Mouse (Mus musculus) testis, adult 2 months (tissue): ENCODE results near the gene Doxl2. TPM values are rescaled to one million over a fixed set of nuclear protein-coding genes. Genes with fewer than 3 reads are reported as not detected.

Experiments used
- H3K27ac ChIP-seq: fragments of 200-500 bp; 2 replicates; pipeline ENCODE4 v1.5.1; 2012; ENCODE audit warnings: low read depth, low read length; ENCODE audit not compliant: control insufficient read depth, insufficient read depth
- H3K27me3 ChIP-seq: fragments of 200-500 bp; 2 replicates; pipeline ENCODE4 v1.6.1; 2012; ENCODE audit warnings: mild to moderate bottlenecking, low read length, moderate library complexity; ENCODE audit not compliant: control insufficient read depth, insufficient read depth
- H3K36me3 ChIP-seq: fragments of 200-500 bp; 2 replicates; pipeline ENCODE4 v1.6.1; 2012; ENCODE audit warnings: mild to moderate bottlenecking, low read length; ENCODE audit not compliant: control insufficient read depth, insufficient read depth
- H3K4me1 ChIP-seq: fragments of 200-500 bp; 2 replicates; pipeline ENCODE4 v1.6.1; 2012; ENCODE audit warnings: low read length; ENCODE audit not compliant: control insufficient read depth, insufficient read depth
- H3K4me3 ChIP-seq: fragments of 200-500 bp; 2 replicates; pipeline ENCODE4 v1.5.1; 2012; ENCODE audit warnings: low read depth, mild to moderate bottlenecking, low read length, moderate library complexity, mixed read lengths; ENCODE audit not compliant: control insufficient read depth
- CTCF ChIP-seq: fragments of 200-500 bp; IDR thresholded peaks from 2 replicates; pipeline ENCODE4 v1.5.1; 2012; ENCODE audit warnings: low read depth, mild to moderate bottlenecking, inconsistent platforms, low read length, moderate library complexity; ENCODE audit not compliant: control insufficient read depth, insufficient read depth, insufficient replicate concordance
- POLR2A ChIP-seq: fragments of 200-500 bp; IDR thresholded peaks from 2 replicates; pipeline ENCODE4 v1.6.1; 2012; ENCODE audit warnings: low read depth, mild to moderate bottlenecking, inconsistent platforms, low read length, moderate library complexity; ENCODE audit not compliant: control insufficient read depth
- polyA plus RNA-seq: library from polyadenylated mRNA; depleted of rRNA; stranded (reverse); fragments of >200 nt; gene quantifications from 2 replicates; pipeline ENCODE4 v1.2.3, GENCODE M21; 2012; rRNA removed

The Doxl2 gene
- polyA plus RNA-seq, 1 experiment, result not detected

DNA sequence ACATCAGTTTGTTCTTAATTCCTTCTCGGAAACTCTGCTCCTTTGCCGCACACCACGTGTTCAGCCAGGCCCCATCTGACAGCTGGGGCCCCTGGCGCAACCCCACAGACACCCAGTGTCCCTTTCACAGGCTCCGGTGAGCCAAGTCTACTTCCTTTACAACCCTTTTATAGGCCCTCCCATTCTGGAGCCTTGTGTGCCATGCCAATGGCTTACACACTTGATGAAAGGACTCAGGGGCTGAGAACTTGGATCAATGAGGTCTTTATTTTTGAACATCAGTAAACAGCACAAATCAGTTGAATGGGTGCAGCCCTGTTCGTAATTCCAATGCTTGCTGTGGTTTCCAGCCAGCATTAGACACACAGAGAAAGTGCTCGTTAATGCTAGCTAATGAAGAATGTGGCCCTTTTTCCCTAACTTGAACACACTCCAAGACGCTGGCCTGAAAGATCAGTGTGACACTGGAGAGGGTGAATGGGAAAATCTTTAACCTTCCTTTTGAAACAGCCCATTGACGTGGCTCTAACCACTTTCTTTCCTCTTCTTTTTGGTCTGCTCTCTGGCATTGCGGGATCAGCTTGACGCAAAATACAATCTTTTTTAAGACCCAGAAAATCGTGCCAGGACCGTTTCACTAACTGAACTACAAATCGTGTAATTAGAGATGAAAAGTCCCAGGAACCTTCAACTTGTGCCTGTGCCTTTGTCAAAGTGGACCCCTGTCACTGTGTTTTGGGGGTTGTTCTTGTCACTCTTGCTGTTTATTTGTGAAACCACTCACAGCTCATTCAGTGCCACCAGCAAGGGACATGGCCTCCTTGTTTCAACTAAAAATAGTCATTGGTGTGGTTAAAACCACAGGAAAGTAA is 46.6 kb downstream of the Doxl2 start:
- Histone ChIP-seq H3K27me3 (no peaks in the 10 kb centered on the region), H3K4me3 (no peak overlapping the region), H3K36me3 (no peaks in the 10 kb centered on the region), H3K27ac (no peak overlapping the region), H3K4me1 (no peaks in the 10 kb centered on the region)
- TF ChIP-seq POLR2A, result no peak
- TF ChIP-seq CTCF, result no peak

- Histone ChIP-seq H3K4me1 (no peaks in the 10 kb centered on the region), H3K36me3 (no peaks in the 10 kb centered on the region), H3K4me3 (no peak overlapping the region), H3K27ac (no peak overlapping the region), H3K27me3 (no peaks in the 10 kb centered on the region)
- no peak for TF ChIP-seq CTCF
- no peak for TF ChIP-seq POLR2A
Observed at GRCm38 (mm10) chr6:49022384-49022783, 47.6 kb downstream of the Doxl2 start.

- Histone ChIP-seq H3K36me3 (no peaks in the 10 kb centered on the region), H3K27ac (no peak overlapping the region), H3K27me3 (no peaks in the 10 kb centered on the region), H3K4me3 (no peak overlapping the region), H3K4me1 (no peaks in the 10 kb centered on the region)
- TF ChIP-seq POLR2A, result no peak
- no peak for TF ChIP-seq CTCF
Observed at GRCm38 (mm10) chr6:49023315-49023714, 48.6 kb downstream of the Doxl2 start.

DNA sequence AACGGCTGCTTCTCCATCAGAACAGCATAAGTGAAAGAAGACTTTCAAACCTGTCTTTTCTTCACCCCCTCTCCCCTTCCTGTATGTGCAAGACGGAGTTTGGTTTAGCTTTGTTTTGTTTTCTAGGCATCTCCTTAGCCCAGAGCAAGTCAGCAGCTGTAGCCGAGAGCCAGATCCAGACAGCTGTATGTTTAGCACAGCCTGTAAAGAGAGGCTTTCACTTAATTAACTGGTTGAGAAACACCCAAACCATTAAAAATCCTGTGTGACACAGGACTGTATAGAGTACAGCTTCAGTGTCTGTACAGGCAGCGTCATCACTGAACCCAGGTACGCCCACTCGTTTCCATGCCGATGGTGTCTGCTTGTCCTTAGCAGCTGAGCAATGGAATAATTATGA is 50.5 kb downstream of the Doxl2 start:
- Histone ChIP-seq H3K27me3 (no peaks in the 10 kb centered on the region), H3K27ac (no peak overlapping the region), H3K4me1 (no peaks in the 10 kb centered on the region), H3K36me3 (no peaks in the 10 kb centered on the region), H3K4me3 (no peak overlapping the region)
- TF ChIP-seq CTCF (no peak), POLR2A (no peak)

DNA sequence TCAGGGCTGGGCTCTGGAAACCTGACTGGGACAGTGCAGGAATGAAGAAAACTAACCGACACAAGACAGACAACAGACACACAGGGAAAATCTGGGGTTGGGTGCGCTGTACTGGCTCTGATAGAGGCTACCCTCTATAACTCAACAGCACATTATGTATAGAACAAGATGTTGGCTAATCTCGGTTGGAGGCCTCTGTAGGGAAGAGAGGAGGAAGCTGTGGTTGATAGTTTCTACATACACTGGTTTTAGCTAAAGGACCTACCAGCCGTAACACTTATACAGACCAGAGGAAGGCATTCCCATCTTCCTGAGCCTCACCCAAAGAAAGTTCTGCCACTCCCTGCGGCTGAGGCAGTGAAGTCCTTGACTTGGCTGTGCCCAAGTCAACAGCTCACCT is 51.7 kb downstream of the Doxl2 start:
- no peak for TF ChIP-seq POLR2A
- no peak for TF ChIP-seq CTCF
- no peaks in the 10 kb centered on the region for H3K36me3 ChIP-seq
- H3K27me3 ChIP-seq, result no peaks in the 10 kb centered on the region
- H3K27ac ChIP-seq, result no peak overlapping the region
- no peak overlapping the region for H3K4me3 ChIP-seq
- no peaks in the 10 kb centered on the region for H3K4me1 ChIP-seq

DNA sequence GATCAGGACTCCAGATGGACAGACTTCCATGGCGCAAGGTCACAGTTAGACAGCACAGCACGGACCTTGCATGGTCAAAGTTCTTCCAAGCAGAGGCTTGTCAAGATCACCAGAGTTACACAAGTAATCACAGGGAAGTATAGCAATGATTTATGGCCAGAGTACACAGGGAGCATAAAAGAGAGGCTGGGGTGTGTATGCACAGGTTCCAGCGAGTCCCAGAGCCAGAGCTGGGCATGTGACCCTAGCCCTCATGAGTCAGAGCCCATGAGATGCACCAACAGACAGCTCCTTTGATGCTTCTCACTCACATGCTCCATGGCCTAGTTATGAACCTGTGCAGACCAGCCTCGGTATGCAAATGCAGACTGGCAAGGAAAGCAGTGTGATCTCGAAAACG is 53.3 kb downstream of the Doxl2 start:
- H3K27ac ChIP-seq, result no peak overlapping the region

More for the DNA sequence above, 53.3 kb downstream of the Doxl2 start:
- Histone ChIP-seq H3K36me3 (no peaks in the 10 kb centered on the region), H3K4me1 (no peaks in the 10 kb centered on the region), H3K27me3 (no peaks in the 10 kb centered on the region), H3K4me3 (no peak overlapping the region)
- TF ChIP-seq POLR2A, result no peak
- TF ChIP-seq CTCF, result no peak

Other genes with a start within 250 kb of the Doxl2 start
- 0.31 and 0.36 TPM in 2 replicates for gene Gimap1, start 235.9 kb upstream of the Doxl2 start, polyA plus RNA-seq
- gene Gimap5, start 228.8 kb upstream of the Doxl2 start, polyA plus RNA-seq, result 0.30 and 0.76 TPM in 2 replicates
- 0.17 and 0.42 TPM in 2 replicates for gene Gimap3, start 204.1 kb upstream of the Doxl2 start, polyA plus RNA-seq
- gene Tmem176a, start 134.0 kb upstream of the Doxl2 start, polyA plus RNA-seq, result 18.5 and 19.1 TPM in 2 replicates
- gene Tmem176b, start 133.5 kb upstream of the Doxl2 start, polyA plus RNA-seq, result 49.0 and 49.2 TPM in 2 replicates
- gene Aoc1, start 102.1 kb upstream of the Doxl2 start, polyA plus RNA-seq, result 0.84 and 0.89 TPM in 2 replicates
- gene 1600015I10Rik, start 45.1 kb upstream of the Doxl2 start, polyA plus RNA-seq, result not detected in 2 replicates
- 0.43 TPM in 1 of 2 replicates, not detected in the other for gene Svs1, start 11.9 kb downstream of the Doxl2 start, polyA plus RNA-seq
- gene Gpnmb, start 61.6 kb downstream of the Doxl2 start, polyA plus RNA-seq, result 0.31 and 7.8 TPM in 2 replicates
- gene Malsu1, start 98.8 kb downstream of the Doxl2 start, polyA plus RNA-seq, result 8.4 and 11.6 TPM in 2 replicates
- gene Igf2bp3, start 240.0 kb downstream of the Doxl2 start, polyA plus RNA-seq, result 68.9 and 76.0 TPM in 2 replicates